Mouse (Mus musculus): Measurements from ENCODE around the gene Oaz1.

DNA sequence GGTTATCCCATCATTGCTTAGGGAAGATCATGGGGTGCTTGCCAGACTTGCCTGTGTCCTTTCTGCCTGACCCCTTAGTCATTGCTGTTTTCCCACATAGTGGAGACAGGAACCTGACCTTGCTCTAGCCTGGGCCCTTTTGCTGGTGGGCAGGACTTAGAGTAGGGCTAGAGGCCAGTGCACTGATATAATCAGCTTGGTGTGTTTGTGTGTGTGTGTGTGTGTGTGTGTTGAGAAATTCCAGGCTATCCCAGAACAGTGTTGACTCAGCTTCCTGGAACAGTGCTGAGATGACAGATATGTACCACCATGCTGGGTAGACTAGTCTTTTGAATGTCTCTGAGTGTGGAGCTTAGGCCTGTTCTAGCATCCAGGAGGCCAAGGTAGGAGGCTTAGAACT lies 46.9 kb upstream of the Oaz1 start:
- TF ChIP-seq CTCF (IDR thresholded peaks at IDR 0.05; ENCODE audit: low read depth) (no peak), EP300 (IDR thresholded peaks at IDR 0.05; ENCODE audit: low read depth) (no peak)

All from heart, postnatal 0 days (tissue).